Mouse (Mus musculus) neural tube, embryonic 11.5 days (tissue): ENCODE results near the gene Tbcc. TPM values are rescaled to one million over a fixed set of nuclear protein-coding genes. Genes with fewer than 3 reads are reported as not detected.

ENCODE experiments used
- ATAC-seq: fragments of 200-750 bp; cut with Nextera tagmentation; 2 replicates; pipeline ENCODE4 v1.8.0; 2017; ENCODE audit warnings: moderate number of reproducible peaks, mild to moderate bottlenecking, moderate TSS enrichment, moderate library complexity; ENCODE audit not compliant: insufficient read depth, low FRiP score, low TSS enrichment
- DNase-seq: peaks from one replicate; pipeline ENCODE4 v3.0.0-alpha.2; 2015; ENCODE audit warnings: low spot score
- H3K27ac ChIP-seq: fragments of 300-500 bp; sonication (generic); 2 replicates; pipeline ENCODE4 v1.5.1; 2014; ENCODE audit warnings: low read depth, mild to moderate bottlenecking, low read length
- H3K27me3 ChIP-seq: fragments of 300-500 bp; sonication (generic); 2 replicates; pipeline ENCODE4 v1.6.1; 2014; ENCODE audit warnings: mild to moderate bottlenecking, low read length, mixed read lengths; ENCODE audit not compliant: control insufficient read depth, insufficient read depth
- H3K36me3 ChIP-seq: fragments of 300-500 bp; sonication (generic); 2 replicates; pipeline ENCODE4 v1.6.1; 2014; ENCODE audit warnings: mild to moderate bottlenecking, low read length, moderate library complexity, mixed read lengths; ENCODE audit not compliant: control insufficient read depth, insufficient read depth
- H3K4me1 ChIP-seq: fragments of 300-500 bp; sonication (generic); 2 replicates; pipeline ENCODE4 v1.6.1; 2014; ENCODE audit warnings: low read length, mixed read lengths; ENCODE audit not compliant: control insufficient read depth, insufficient read depth
- H3K4me2 ChIP-seq: fragments of 300-500 bp; sonication (generic); 2 replicates; pipeline ENCODE4 v1.6.1; 2014; ENCODE audit warnings: low read depth, mild to moderate bottlenecking, moderate library complexity
- H3K4me3 ChIP-seq: fragments of 300-500 bp; sonication (generic); 2 replicates; pipeline ENCODE4 v1.5.1; 2014; ENCODE audit warnings: low read depth, low read length
- H3K9ac ChIP-seq: fragments of 300-500 bp; sonication (generic); 2 replicates; pipeline ENCODE4 v1.6.1; 2014; ENCODE audit warnings: mild to moderate bottlenecking, low read length
- H3K9me3 ChIP-seq: fragments of 300-500 bp; sonication (generic); 2 replicates; pipeline ENCODE4 v1.6.1; 2016; ENCODE audit warnings: low read length; ENCODE audit not compliant: control insufficient read depth
- WGBS: fragments of 180-500 bp; shearing (Covaris S2); extraction: QIAGEN DNeasy Blood & Tissue Kit; methylation state at CpG from one replicate; pipeline ENCODE4 v1.1.7; 2014; 5-methylcytosine and 5-hydroxymethylcytosine counted together
- polyA plus RNA-seq: library from polyadenylated mRNA; unstranded; fragments of >200 nt; fragmentation: Nextera tagmentation; extraction: Ambion mirVana; gene quantifications from 2 replicates; pipeline ENCODE4 v1.2.1, GENCODE M21; 2014

Gene Tbcc
- polyA plus RNA-seq, 1 experiment from 2014 or later: 79.0 TPM

- peak; percentile 83 for DNase-seq
- Histone ChIP-seq H3K4me2 (no peak overlapping the region), H3K27ac (no peak overlapping the region), H3K4me3 (no peak overlapping the region), H3K9me3 (no peaks in the 10 kb centered on the region), H3K27me3 (no peaks in the 10 kb centered on the region), H3K9ac (no peak overlapping the region), H3K36me3 (no peaks in the 10 kb centered on the region), H3K4me1 (no peaks in the 10 kb centered on the region)
- no peak for ATAC-seq
- WGBS: 25% methylated on average over 19 of the region's 19 CpGs
These were observed 13.5 kb downstream of the Tbcc start for GRCm38 (mm10) chr17:46903876-46904490.

- no peak within 1 kb of the TSS for H3K4me2 ChIP-seq
- WGBS: 92% methylated on average over 10 of the region's 10 CpGs
- ATAC-seq: no peak
- no peaks in the 10 kb centered on the region for H3K9me3 ChIP-seq
- H3K4me3 ChIP-seq: no peak within 1 kb of the TSS
- DNase-seq: no peak
- H3K9ac ChIP-seq: no peak within 1 kb of the TSS
- no peaks in the 10 kb centered on the region for H3K27me3 ChIP-seq
- no peaks in the 10 kb centered on the region for H3K4me1 ChIP-seq
- H3K36me3 ChIP-seq: no peaks in the 10 kb centered on the region
- no peak within 1 kb of the TSS for H3K27ac ChIP-seq
These were observed 19.7 kb downstream of the Tbcc start, which contains the start of gene Prph2 for GRCm38 (mm10) chr17:46910186-46910585. Gene Prph2 (plus strand): TSS chr17:46910459.

GRCm38 (mm10) chr17:46912331-46912730 lies 21.8 kb downstream of the Tbcc start:
- DNase-seq (no peak), ATAC-seq (no peak)
- Histone ChIP-seq H3K4me2 (no peak overlapping the region), H3K36me3 (no peaks in the 10 kb centered on the region), H3K9ac (no peak overlapping the region), H3K9me3 (no peaks in the 10 kb centered on the region), H3K4me3 (no peak overlapping the region), H3K27me3 (no peaks in the 10 kb centered on the region), H3K4me1 (no peaks in the 10 kb centered on the region), H3K27ac (no peak overlapping the region)
- WGBS: 54% methylated on average over 6 of the region's 6 CpGs

- H3K27ac ChIP-seq: no peak overlapping the region
- no peaks in the 10 kb centered on the region for H3K9me3 ChIP-seq
- peaks cover 2% of the 10 kb centered on the region; the same call in 1 of the 2 replicates for H3K4me1 ChIP-seq
- H3K4me3 ChIP-seq: no peak overlapping the region
- WGBS: 70% methylated on average over 3 of the region's 3 CpGs
- H3K4me2 ChIP-seq: no peak overlapping the region
- no peaks in the 10 kb centered on the region for H3K27me3 ChIP-seq
- no peak overlapping the region for H3K9ac ChIP-seq
- DNase-seq (no peak), ATAC-seq (no peak)
- no peaks in the 10 kb centered on the region for H3K36me3 ChIP-seq
These were observed 24.6 kb downstream of the Tbcc start for GRCm38 (mm10) chr17:46915129-46915528.

GRCm38 (mm10) chr17:46918951-46919350 lies 28.5 kb downstream of the Tbcc start:
- no peak overlapping the region for H3K9ac ChIP-seq
- WGBS: 37% methylated on average over 4 of the region's 4 CpGs
- ATAC-seq: no peak
- no peaks in the 10 kb centered on the region for H3K9me3 ChIP-seq
- H3K4me2 ChIP-seq: no peak overlapping the region
- H3K4me1 ChIP-seq: peaks cover 2% of the 10 kb centered on the region; the same call in 1 of the 2 replicates
- H3K27ac ChIP-seq: no peak overlapping the region
- no peaks in the 10 kb centered on the region for H3K27me3 ChIP-seq
- no peak for DNase-seq
- H3K4me3 ChIP-seq: no peak overlapping the region
- no peaks in the 10 kb centered on the region for H3K36me3 ChIP-seq

GRCm38 (mm10) chr17:46920855-46921254 lies 30.4 kb downstream of the Tbcc start:
- Histone ChIP-seq H3K4me3 (no peak overlapping the region), H3K9me3 (no peaks in the 10 kb centered on the region), H3K4me2 (no peak overlapping the region), H3K9ac (no peak overlapping the region), H3K36me3 (no peaks in the 10 kb centered on the region), H3K4me1 (peaks cover 2% of the 10 kb centered on the region; the same call in 1 of the 2 replicates), H3K27me3 (no peaks in the 10 kb centered on the region), H3K27ac (no peak overlapping the region)
- DNase-seq: peak; percentile 30
- 70% methylated on average over 6 of the region's 6 CpGs for WGBS
- no peak for ATAC-seq

- Histone ChIP-seq H3K27ac (no peak overlapping the region), H3K4me3 (no peak overlapping the region), H3K9ac (no peak overlapping the region), H3K4me2 (no peak overlapping the region), H3K27me3 (no peaks in the 10 kb centered on the region), H3K36me3 (peaks cover 3% of the 10 kb centered on the region; the same call in 1 of the 2 replicates), H3K9me3 (no peaks in the 10 kb centered on the region), H3K4me1 (no peaks in the 10 kb centered on the region)
- 70% methylated on average over 6 of the region's 6 CpGs for WGBS
- ATAC-seq (no peak), DNase-seq (no peak)
These were observed 35.7 kb downstream of the Tbcc start for GRCm38 (mm10) chr17:46926192-46926591.

- ATAC-seq (no peak), DNase-seq (no peak)
- H3K4me1 ChIP-seq: no peaks in the 10 kb centered on the region
- H3K9me3 ChIP-seq: no peaks in the 10 kb centered on the region
- H3K27ac ChIP-seq: no peak overlapping the region
- no peak overlapping the region for H3K9ac ChIP-seq
- no peak overlapping the region for H3K4me3 ChIP-seq
- WGBS: 58% methylated on average over 3 of the region's 3 CpGs
- H3K27me3 ChIP-seq: no peaks in the 10 kb centered on the region
- H3K36me3 ChIP-seq: peaks cover 6% of the 10 kb centered on the region; the same call in 1 of the 2 replicates
- H3K4me2 ChIP-seq: no peak overlapping the region
These were observed 36.5 kb downstream of the Tbcc start for GRCm38 (mm10) chr17:46926941-46927340.

- Histone ChIP-seq H3K27me3 (no peaks in the 10 kb centered on the region), H3K36me3 (peaks cover 8% of the 10 kb centered on the region; the same call in 1 of the 2 replicates), H3K9me3 (no peaks in the 10 kb centered on the region), H3K4me3 (no peak overlapping the region), H3K4me1 (no peaks in the 10 kb centered on the region), H3K27ac (no peak overlapping the region), H3K4me2 (no peak overlapping the region), H3K9ac (no peak overlapping the region)
- no peak for ATAC-seq
- no peak for DNase-seq
- 98% methylated on average over 5 of the region's 5 CpGs for WGBS
These were observed 37.3 kb downstream of the Tbcc start for GRCm38 (mm10) chr17:46927781-46928180.
